Mouse (Mus musculus) midbrain, postnatal 0 days (tissue): ENCODE data around the gene Nsg1. TPM values are rescaled to one million over a fixed set of nuclear protein-coding genes. Genes with fewer than 3 reads are reported as not detected.

Experiments
- ATAC-seq: fragments of 200-750 bp; cut with Nextera tagmentation; 2 replicates; pipeline ENCODE4 v1.8.0; 2017; ENCODE audit warnings: moderate number of reproducible peaks, mild to moderate bottlenecking, moderate TSS enrichment, moderate library complexity; ENCODE audit not compliant: low FRiP score
- DNase-seq: peaks from one replicate; pipeline ENCODE4 v3.0.0-alpha.2; 2015; ENCODE audit warnings: low spot score
- H3K27ac ChIP-seq: fragments of 300-500 bp; sonication (generic); 2 replicates; pipeline ENCODE4 v1.5.1; 2014; ENCODE audit warnings: low read depth, mild to moderate bottlenecking, low read length, mixed read lengths
- H3K27me3 ChIP-seq: fragments of 300-500 bp; sonication (generic); 2 replicates; pipeline ENCODE4 v1.6.1; 2014; ENCODE audit warnings: low read length, control low read depth, mixed read lengths; ENCODE audit not compliant: insufficient read depth
- H3K36me3 ChIP-seq: fragments of 300-500 bp; sonication (generic); 2 replicates; pipeline ENCODE4 v1.6.1; 2014; ENCODE audit warnings: low read length, control low read depth, mixed read lengths; ENCODE audit not compliant: insufficient read depth
- H3K4me1 ChIP-seq: fragments of 300-500 bp; sonication (generic); 2 replicates; pipeline ENCODE4 v1.6.1; 2014; ENCODE audit warnings: mild to moderate bottlenecking, control low read depth, antibody characterized with exemption, low read length, mixed read lengths; ENCODE audit not compliant: insufficient read depth
- H3K4me2 ChIP-seq: fragments of 300-500 bp; sonication (generic); 2 replicates; pipeline ENCODE4 v1.6.1; 2014; ENCODE audit warnings: low read depth, mild to moderate bottlenecking, low read length, mixed read lengths; ENCODE audit not compliant: poor library complexity, severe bottlenecking
- H3K4me3 ChIP-seq: fragments of 300-500 bp; sonication (generic); 2 replicates; pipeline ENCODE4 v1.5.1; 2014; ENCODE audit warnings: low read depth, mild to moderate bottlenecking, low read length, moderate library complexity
- H3K9ac ChIP-seq: fragments of 300-500 bp; sonication (generic); replicated peaks from 2 replicates; pipeline ENCODE4 v1.6.1; 2014; ENCODE audit warnings: mild to moderate bottlenecking, low read length, moderate library complexity, mixed read lengths; ENCODE audit not compliant: poor library complexity, severe bottlenecking
- H3K9me3 ChIP-seq: fragments of 300-500 bp; sonication (generic); 2 replicates; pipeline ENCODE4 v1.6.1; 2016; ENCODE audit warnings: low read length, control low read depth
- CTCF ChIP-seq: IDR thresholded peaks from 2 replicates; pipeline ENCODE4 v1.5.1; 2016; ENCODE audit warnings: antibody characterized with exemption, mild to moderate bottlenecking
- WGBS: fragments of 180-500 bp; shearing (Covaris S2); extraction: QIAGEN DNeasy Blood & Tissue Kit; methylation state at CpG from one replicate; pipeline ENCODE4 v1.1.7; 2014; 5-methylcytosine and 5-hydroxymethylcytosine counted together
- polyA plus RNA-seq: library from polyadenylated mRNA; unstranded; fragments of >200 nt; fragmentation: Nextera tagmentation; extraction: Ambion mirVana; gene quantifications from 2 replicates; pipeline ENCODE4 v1.2.1, GENCODE M21; 2015
- total RNA-seq: library from RNA; depleted of rRNA; stranded (reverse); fragments of >200 nt; gene quantifications from 2 replicates; pipeline ENCODE4 v1.2.3, GENCODE M21; 2014

Gene Nsg1
- total and polyA plus RNA-seq, 2 experiments from 2014 or later: 1,351 to 1,877 TPM

GRCm38 (mm10) chr5:38106807-38107206, 52.9 kb downstream of the Nsg1 start:
- Histone ChIP-seq H3K27ac (no peak overlapping the region), H3K4me3 (no peak overlapping the region), H3K9ac (no peak overlapping the region), H3K4me2 (no peak overlapping the region), H3K36me3 (peaks cover 11% of the 10 kb centered on the region; the same call in 1 of the 2 replicates), H3K27me3 (no peaks in the 10 kb centered on the region), H3K4me1 (no peaks in the 10 kb centered on the region), H3K9me3 (no peaks in the 10 kb centered on the region)
- no peak for ATAC-seq
- TF ChIP-seq CTCF: no peak
- 89% methylated on average over 10 of the region's 10 CpGs for WGBS
- no peak for DNase-seq

- no peak overlapping the region for H3K4me3 ChIP-seq
- no peaks in the 10 kb centered on the region for H3K27me3 ChIP-seq
- 90% methylated on average over 14 of the region's 14 CpGs for WGBS
- TF ChIP-seq CTCF: no peak
- H3K4me2 ChIP-seq: no peak overlapping the region
- DNase-seq (no peak), ATAC-seq (no peak)
- H3K27ac ChIP-seq: no peak overlapping the region
- no peaks in the 10 kb centered on the region for H3K9me3 ChIP-seq
- H3K4me1 ChIP-seq: no peaks in the 10 kb centered on the region
- H3K9ac ChIP-seq: no peak overlapping the region
- H3K36me3 ChIP-seq: peaks cover 11% of the 10 kb centered on the region; the same call in 1 of the 2 replicates
Measured at GRCm38 (mm10) chr5:38106080-38106697, 53.5 kb downstream of the Nsg1 start.

- DNase-seq (no peak), ATAC-seq (no peak)
- TF ChIP-seq CTCF: no peak
- H3K36me3 ChIP-seq: peaks cover 11% of the 10 kb centered on the region; the same call in 1 of the 2 replicates
- no peak overlapping the region for H3K4me2 ChIP-seq
- H3K9ac ChIP-seq: no peak overlapping the region
- 69% methylated on average over 2 of the region's 2 CpGs for WGBS
- no peaks in the 10 kb centered on the region for H3K27me3 ChIP-seq
- no peaks in the 10 kb centered on the region for H3K9me3 ChIP-seq
- no peaks in the 10 kb centered on the region for H3K4me1 ChIP-seq
- no peak overlapping the region for H3K27ac ChIP-seq
- H3K4me3 ChIP-seq: no peak overlapping the region
Measured at GRCm38 (mm10) chr5:38102945-38103344, 56.8 kb downstream of the Nsg1 start.

- no peak for TF ChIP-seq CTCF
Measured at GRCm38 (mm10) chr5:38099139-38099676, 60.5 kb downstream of the Nsg1 start.

GRCm38 (mm10) chr5:38097501-38098093, 62.1 kb downstream of the Nsg1 start:
- Histone ChIP-seq H3K27ac (no peak overlapping the region), H3K4me1 (no peaks in the 10 kb centered on the region), H3K36me3 (no peaks in the 10 kb centered on the region), H3K9ac (no peak overlapping the region), H3K9me3 (no peaks in the 10 kb centered on the region), H3K27me3 (no peaks in the 10 kb centered on the region), H3K4me3 (no peak overlapping the region), H3K4me2 (no peak overlapping the region)
- DNase-seq (peak; percentile 72), ATAC-seq (0 out of 2 replicates have a peak, but pooled peaks have one; percentile 36)
- TF ChIP-seq CTCF: peak; percentile 78
- 66% methylated on average over 4 of the region's 4 CpGs for WGBS

More at GRCm38 (mm10) chr5:38099139-38099676, 60.5 kb downstream of the Nsg1 start:
- H3K27me3 ChIP-seq: no peaks in the 10 kb centered on the region
- no peaks in the 10 kb centered on the region for H3K4me1 ChIP-seq
- DNase-seq (no peak), ATAC-seq (no peak)
- H3K9ac ChIP-seq: no peak overlapping the region
- H3K9me3 ChIP-seq: no peaks in the 10 kb centered on the region
- H3K4me3 ChIP-seq: no peak overlapping the region
- no peak overlapping the region for H3K4me2 ChIP-seq
- WGBS: 90% methylated on average over 2 of the region's 2 CpGs
- H3K27ac ChIP-seq: no peak overlapping the region
- H3K36me3 ChIP-seq: no peaks in the 10 kb centered on the region

GRCm38 (mm10) chr5:38094331-38094730, 65.4 kb downstream of the Nsg1 start:
- no peaks in the 10 kb centered on the region for H3K36me3 ChIP-seq
- TF ChIP-seq CTCF: no peak
- H3K4me2 ChIP-seq: no peak overlapping the region
- H3K9ac ChIP-seq: no peak overlapping the region
- H3K4me3 ChIP-seq: no peak overlapping the region
- DNase-seq (no peak), ATAC-seq (no peak)
- H3K27me3 ChIP-seq: no peaks in the 10 kb centered on the region
- 93% methylated on average over 2 of the region's 2 CpGs for WGBS
- no peaks in the 10 kb centered on the region for H3K9me3 ChIP-seq
- no peaks in the 10 kb centered on the region for H3K4me1 ChIP-seq
- H3K27ac ChIP-seq: no peak overlapping the region
